Mouse (Mus musculus): ENCODE measurements at regions not wholly inside any gene's neighbourhood (a gene's known extent, or its start where the extent isn't known, plus 50 kb on each side); places are given as distances from the start of the nearest gene placed in this dataset.

- no peaks in the 10 kb centered on the region for H3K4me1 ChIP-seq (ENCODE audit: insufficient read depth)
Observed at GRCm38 (mm10) chr13:102143848-102144247, 375.8 kb upstream of the Pik3r1 start.

DNA sequence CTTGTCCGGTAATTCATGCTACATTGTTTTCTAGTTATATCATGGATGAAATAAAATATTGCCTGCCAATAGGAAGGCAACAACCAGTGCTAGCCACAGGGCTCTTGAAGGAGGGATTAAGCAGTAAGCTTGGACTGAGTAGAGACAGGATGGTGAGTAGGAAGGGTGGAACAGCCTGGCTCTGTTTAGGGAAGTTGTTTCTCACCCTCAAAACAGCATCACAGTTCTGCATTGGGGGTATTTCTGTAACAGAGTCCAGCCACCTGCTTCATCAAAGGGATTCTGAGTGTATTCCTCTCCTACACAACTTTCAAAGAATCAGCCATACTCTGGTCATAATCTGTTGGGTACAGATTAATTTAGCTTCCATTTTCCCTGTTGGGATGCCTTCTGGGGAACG lies 380.0 kb upstream of the Pik3r1 start:
- Histone ChIP-seq H3K4me3 (ENCODE audit: low read depth, low read length) (no peak overlapping the region), H3K36me3 (ENCODE audit: insufficient read depth) (no peaks in the 10 kb centered on the region), H3K27me3 (ENCODE audit: insufficient read depth, low read length) (no peaks in the 10 kb centered on the region), H3K27ac (ENCODE audit: low read depth, low read length) (no peak overlapping the region), H3K9ac (no peak overlapping the region), H3K9me3 (ENCODE audit: low read length) (no peaks in the 10 kb centered on the region), H3K4me1 (ENCODE audit: insufficient read depth) (no peaks in the 10 kb centered on the region), H3K4me2 (ENCODE audit: low read depth) (no peak overlapping the region)
- TF ChIP-seq CTCF (IDR thresholded peaks at IDR 0.05; ENCODE audit: low read depth): no peak
- WGBS: 90% methylated on average over 2 of the region's 2 CpGs
- no peak for DNase-seq
- no peak for ATAC-seq

More at GRCm38 (mm10) chr13:102143848-102144247, 375.8 kb upstream of the Pik3r1 start:
- ATAC-seq (no peak), DNase-seq (no peak)
- Histone ChIP-seq H3K27me3 (ENCODE audit: insufficient read depth, low read length) (no peaks in the 10 kb centered on the region; the same call in 1 of the 2 replicates), H3K36me3 (ENCODE audit: insufficient read depth) (no peaks in the 10 kb centered on the region), H3K4me2 (ENCODE audit: low read depth) (no peak overlapping the region), H3K4me3 (ENCODE audit: low read depth, low read length) (no peak overlapping the region), H3K27ac (ENCODE audit: low read depth, low read length) (no peak overlapping the region), H3K9ac (no peak overlapping the region), H3K9me3 (ENCODE audit: low read length) (no peaks in the 10 kb centered on the region)
- 83% methylated on average over 2 of the region's 2 CpGs for WGBS
- no peak for TF ChIP-seq CTCF (IDR thresholded peaks at IDR 0.05; ENCODE audit: low read depth)

GRCm38 (mm10) chr13:102153785-102154608 lies 386.0 kb upstream of the Pik3r1 start:
- WGBS: 57% methylated on average over 5 of the region's 5 CpGs
- Histone ChIP-seq H3K4me1 (ENCODE audit: insufficient read depth) (no peaks in the 10 kb centered on the region), H3K27me3 (ENCODE audit: insufficient read depth, low read length) (no peaks in the 10 kb centered on the region), H3K36me3 (ENCODE audit: insufficient read depth) (no peaks in the 10 kb centered on the region), H3K9ac (no peak overlapping the region), H3K9me3 (ENCODE audit: low read length) (no peaks in the 10 kb centered on the region), H3K4me3 (ENCODE audit: low read depth, low read length) (no peak overlapping the region), H3K27ac (ENCODE audit: low read depth, low read length) (no peak overlapping the region), H3K4me2 (ENCODE audit: low read depth) (no peak overlapping the region)
- ATAC-seq (no peak), DNase-seq (no peak)
- no peak for TF ChIP-seq CTCF (IDR thresholded peaks at IDR 0.05; ENCODE audit: low read depth)

GRCm38 (mm10) chr13:102154609-102154899 lies 386.5 kb upstream of the Pik3r1 start:
- Histone ChIP-seq H3K4me1 (ENCODE audit: insufficient read depth) (no peaks in the 10 kb centered on the region), H3K36me3 (ENCODE audit: insufficient read depth) (no peaks in the 10 kb centered on the region), H3K9me3 (ENCODE audit: low read length) (no peaks in the 10 kb centered on the region), H3K27me3 (ENCODE audit: insufficient read depth, low read length) (no peaks in the 10 kb centered on the region), H3K9ac (no peak overlapping the region), H3K4me2 (ENCODE audit: low read depth) (no peak overlapping the region), H3K27ac (ENCODE audit: low read depth, low read length) (no peak overlapping the region), H3K4me3 (ENCODE audit: low read depth, low read length) (no peak overlapping the region)
- DNase-seq (no peak), ATAC-seq (no peak)
- TF ChIP-seq CTCF (IDR thresholded peaks at IDR 0.05; ENCODE audit: low read depth): no peak
- 72% methylated on average over 2 of the region's 2 CpGs for WGBS

GRCm38 (mm10) chr13:102157369-102158130 lies 389.5 kb upstream of the Pik3r1 start:
- no peak overlapping the region for H3K4me2 ChIP-seq (ENCODE audit: low read depth)
- H3K4me1 ChIP-seq (ENCODE audit: insufficient read depth): no peaks in the 10 kb centered on the region
- no peaks in the 10 kb centered on the region for H3K36me3 ChIP-seq (ENCODE audit: insufficient read depth)
- no peak overlapping the region for H3K9ac ChIP-seq
- no peaks in the 10 kb centered on the region for H3K9me3 ChIP-seq (ENCODE audit: low read length)
- H3K27me3 ChIP-seq (ENCODE audit: insufficient read depth, low read length): no peaks in the 10 kb centered on the region
- DNase-seq: no peak
- no peak overlapping the region for H3K4me3 ChIP-seq (ENCODE audit: low read depth, low read length)
- WGBS: 50% methylated on average over 6 of the region's 6 CpGs
- no peak for TF ChIP-seq CTCF (IDR thresholded peaks at IDR 0.05; ENCODE audit: low read depth)
- no peak for ATAC-seq
- H3K27ac ChIP-seq (ENCODE audit: low read depth, low read length): no peak overlapping the region

DNA sequence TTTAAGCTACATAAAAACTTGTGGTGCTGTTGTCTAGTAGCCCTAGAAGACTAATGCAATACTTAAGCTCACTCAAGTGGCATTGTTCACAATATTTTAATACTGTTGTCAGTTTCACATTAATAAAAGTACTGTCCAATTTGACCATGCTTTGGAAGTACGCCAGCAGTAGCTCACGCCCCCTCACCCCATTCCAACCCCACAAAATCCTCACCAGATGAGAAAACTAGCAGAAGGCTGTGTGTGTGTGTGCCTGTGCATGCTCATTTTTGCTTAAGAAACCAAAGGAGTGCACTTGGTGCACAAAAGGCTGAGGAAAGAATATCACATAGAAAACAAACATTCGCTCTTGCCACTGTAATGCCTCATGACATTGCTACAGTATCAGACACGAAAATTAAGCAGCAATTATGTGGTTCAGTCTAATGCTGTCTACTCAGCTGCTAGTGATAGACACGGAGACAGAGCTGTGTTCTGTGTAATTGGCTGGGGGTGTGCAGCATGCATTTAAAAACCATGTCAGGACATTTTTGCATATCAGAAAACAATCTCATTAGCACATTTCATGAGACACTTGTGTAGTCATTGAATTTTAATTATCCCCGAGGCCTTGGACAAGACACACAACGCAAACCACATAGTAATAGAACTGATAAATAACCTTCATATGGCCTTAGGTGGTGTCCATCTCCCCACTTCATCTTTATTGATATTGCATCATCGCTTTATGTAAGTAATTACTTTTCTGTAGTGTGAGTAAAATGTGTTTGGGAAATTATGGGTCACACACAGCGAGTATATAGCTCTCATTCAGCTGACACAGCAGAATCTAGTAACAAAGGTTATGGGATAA lies 405.6 kb upstream of the Pik3r1 start:
- peak; percentile 20 for DNase-seq
- Histone ChIP-seq H3K4me3 (ENCODE audit: low read depth, low read length) (no peak overlapping the region), H3K9me3 (ENCODE audit: low read length) (no peaks in the 10 kb centered on the region), H3K9ac (no peak overlapping the region), H3K27ac (ENCODE audit: low read depth, low read length) (no peak overlapping the region), H3K27me3 (ENCODE audit: insufficient read depth, low read length) (no peaks in the 10 kb centered on the region; the same call in 1 of the 2 replicates), H3K4me1 (ENCODE audit: insufficient read depth) (no peaks in the 10 kb centered on the region), H3K4me2 (ENCODE audit: low read depth) (no peak overlapping the region), H3K36me3 (ENCODE audit: insufficient read depth) (no peaks in the 10 kb centered on the region)
- WGBS: 46% methylated on average over 9 of the region's 9 CpGs
- TF ChIP-seq CTCF (IDR thresholded peaks at IDR 0.05; ENCODE audit: low read depth): no peak
- ATAC-seq: peak; percentile 93

All from forebrain, postnatal 0 days (tissue).